Mouse (Mus musculus) neutrophil, adult 5-6 weeks (primary cell): Measurements from ENCODE around the gene Rhot1. TPM values are rescaled to one million over a fixed set of nuclear protein-coding genes. Genes with fewer than 3 reads are reported as not detected.

Experiments
- ATAC-seq: fragments of 151-379, 151-347 bp; 2 replicates; pipeline ENCODE4 v1.8.0; 2017; ENCODE audit warnings: mild to moderate bottlenecking, moderate TSS enrichment; ENCODE audit not compliant: insufficient number of reproducible peaks, poor library complexity, low FRiP score, severe bottlenecking; ENCODE audit errors: extremely low read depth
- total RNA-seq: library from RNA; stranded (forward); fragments of 200-1000 nt; gene quantifications from 2 replicates; pipeline ENCODE4 v1.2.3, GENCODE M21; 2017

Gene Rhot1
- total RNA-seq, 1 experiment from 2014 or later, result 56.6 TPM

DNA sequence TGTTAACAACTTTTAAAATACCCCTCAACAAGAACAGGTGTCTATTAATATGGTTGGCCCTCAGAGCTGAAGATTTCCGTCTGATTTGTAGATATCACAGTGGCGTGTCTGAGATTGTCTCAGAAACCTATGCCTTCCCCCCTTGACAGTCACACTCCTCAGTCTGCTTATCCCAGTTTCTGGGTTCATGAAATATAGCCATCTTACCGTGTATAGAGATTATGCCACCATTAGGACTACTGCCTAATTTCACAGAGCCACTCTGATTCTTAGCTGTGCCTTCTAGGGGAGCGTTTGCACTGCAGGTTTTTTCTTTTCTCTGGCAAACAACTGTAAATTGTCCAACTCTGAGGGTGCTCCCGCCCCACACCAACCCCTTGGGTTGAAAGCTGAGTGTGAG, 62.3 kb downstream of the Rhot1 start:
- no peak for ATAC-seq

DNA sequence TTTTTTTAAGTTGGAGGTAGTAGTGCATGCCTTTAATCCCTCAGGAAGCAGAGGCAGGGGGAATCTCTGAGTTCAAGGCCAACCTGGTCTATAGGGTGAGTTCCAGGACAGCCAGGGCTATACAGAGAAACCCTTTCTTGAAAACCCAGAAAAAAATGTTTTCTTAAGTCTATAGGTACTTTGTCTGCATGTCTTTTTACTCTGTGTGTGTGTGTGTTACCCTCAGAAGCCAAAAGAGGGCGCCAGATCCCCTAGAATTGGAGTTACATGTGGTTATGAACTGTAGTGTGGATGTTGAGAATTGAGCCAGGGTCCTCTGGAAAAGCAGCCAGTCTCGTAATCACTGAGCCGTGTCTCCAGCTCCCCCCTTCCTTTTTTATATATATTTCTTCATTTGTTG, 66.2 kb downstream of the Rhot1 start:
- ATAC-seq, result no peak

DNA sequence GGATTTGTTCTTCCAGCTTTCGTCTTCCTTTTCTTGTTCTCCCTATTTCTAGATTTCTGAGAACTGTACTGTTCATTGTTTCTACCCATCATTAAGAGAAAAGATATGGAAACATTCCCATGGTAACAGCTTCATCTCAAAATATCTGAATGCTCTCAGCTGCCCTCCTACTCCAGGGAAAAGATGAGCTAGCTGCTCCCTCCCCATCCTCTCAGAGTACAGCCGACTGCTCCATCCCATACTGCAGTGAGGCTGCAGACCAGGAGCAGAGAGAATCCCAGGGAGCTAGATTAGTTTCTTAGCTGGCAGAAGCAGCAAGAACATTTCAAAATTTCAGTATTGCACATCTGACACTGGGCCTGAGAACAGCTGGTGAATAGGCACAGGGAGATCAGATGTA, 69.2 kb downstream of the Rhot1 start:
- no peak for ATAC-seq

DNA sequence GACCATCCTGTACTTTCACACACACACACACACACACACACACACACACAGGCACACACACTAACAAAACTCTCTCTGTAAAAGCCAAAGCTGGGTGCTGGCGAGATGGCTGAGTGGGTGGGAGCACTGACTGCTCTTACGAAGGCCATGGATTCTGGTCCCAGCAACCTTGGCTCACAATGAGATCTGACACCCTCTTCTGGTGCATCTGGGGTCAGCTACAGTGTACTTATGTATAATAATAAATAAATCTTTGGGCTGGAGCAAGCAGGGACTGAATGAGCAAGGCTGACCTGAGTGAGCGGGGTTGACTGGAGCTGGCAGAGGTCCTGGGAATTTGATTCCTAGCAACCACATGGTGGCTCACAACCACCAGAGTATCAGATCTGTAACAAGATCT, 75.0 kb downstream of the Rhot1 start:
- no peak for ATAC-seq

DNA sequence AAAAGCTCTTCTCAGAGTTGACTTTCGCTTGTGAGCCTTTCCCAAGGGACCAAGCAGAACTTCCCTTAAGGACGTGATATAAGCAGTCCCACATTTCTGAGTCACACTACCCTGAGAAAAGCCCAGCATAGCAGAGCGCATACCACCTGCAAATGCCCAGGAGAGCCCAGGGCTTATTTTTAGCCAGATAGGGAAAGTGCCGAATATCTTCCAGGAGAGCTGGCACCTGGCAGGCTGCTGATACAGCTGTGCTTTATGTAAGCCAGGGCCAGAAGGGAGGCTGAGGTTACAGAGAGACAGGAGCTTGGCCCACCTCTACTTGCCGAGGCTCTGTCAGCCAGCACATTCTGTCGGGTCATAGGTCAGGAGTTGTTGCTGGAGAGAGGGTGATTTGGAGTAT, 75.8 kb downstream of the Rhot1 start:
- ATAC-seq, result no peak

DNA sequence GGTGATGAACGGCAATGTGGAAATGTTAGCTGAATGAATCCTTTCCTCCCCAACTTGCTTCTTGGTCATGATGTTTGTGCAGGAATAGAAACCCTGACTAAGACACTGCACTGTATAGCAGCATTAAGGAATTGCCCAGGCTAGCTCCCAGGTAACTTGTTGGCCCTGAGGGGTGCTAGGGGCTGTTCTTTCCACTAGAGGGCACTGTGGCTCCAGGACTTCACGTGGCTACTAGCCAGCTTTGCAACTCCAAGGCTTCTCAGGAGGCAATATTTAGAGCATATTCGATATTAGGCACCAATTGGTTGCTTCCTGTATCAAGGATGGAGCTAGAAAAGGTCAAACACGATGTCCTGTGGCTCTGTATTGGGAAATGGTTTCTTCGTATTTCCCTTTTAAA, 78.3 kb downstream of the Rhot1 start:
- peak; percentile 72 for ATAC-seq

DNA sequence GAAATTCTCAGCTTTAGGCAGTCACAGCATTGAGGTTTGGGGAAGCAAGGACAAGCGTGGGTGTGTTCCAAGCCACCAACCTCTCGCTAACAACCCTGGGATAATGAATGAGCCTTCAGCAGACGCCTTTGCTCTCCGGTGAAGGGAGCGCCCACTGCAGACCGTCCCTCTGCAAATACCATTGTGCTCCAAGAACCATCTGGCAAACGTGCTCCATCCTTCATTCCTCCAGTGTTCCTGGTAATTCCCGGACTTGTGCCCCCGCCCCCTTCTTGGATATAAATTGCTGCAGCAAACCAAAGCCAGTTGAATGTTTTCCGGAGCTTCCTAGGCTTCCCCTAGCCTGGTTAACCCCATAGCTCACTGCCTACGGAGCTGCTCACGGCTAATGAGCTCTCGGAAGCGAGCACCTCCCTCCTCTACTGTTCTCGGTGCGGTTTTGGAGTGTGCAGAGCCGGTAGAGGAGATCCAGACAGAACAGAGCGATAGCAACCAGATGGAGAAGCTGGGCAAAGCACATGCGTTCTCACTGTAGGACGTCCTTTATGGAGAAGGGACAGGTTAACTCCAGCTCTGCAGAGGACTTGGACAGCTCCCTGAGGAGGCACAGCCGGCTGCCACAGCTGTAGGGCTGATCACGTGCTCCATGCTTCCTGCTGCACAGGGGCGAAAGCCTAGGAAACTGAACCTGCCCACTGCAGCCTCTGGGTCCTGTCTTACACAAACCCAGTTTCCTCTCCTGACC, 81.1 kb downstream of the Rhot1 start:
- ATAC-seq, result no peak

DNA sequence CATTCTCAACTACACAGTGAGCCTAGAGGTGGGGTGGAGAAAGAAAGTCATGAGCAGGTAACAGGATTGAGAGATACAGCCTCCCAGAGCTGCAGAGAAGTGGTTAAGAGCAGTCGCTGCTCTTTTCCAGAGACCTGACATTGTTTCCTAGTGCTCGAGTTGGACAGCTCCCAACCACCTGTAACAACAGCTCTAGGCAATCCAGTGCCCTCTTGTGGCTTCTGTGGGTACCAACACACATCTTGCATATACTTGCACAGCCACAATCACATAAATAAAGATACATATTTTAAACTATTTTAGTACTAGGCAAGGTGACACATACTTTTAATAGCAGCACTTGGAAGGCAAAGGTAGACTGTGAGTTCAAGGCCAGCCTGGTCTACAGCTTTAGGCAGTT, 82.2 kb downstream of the Rhot1 start:
- ATAC-seq, result no peak

DNA sequence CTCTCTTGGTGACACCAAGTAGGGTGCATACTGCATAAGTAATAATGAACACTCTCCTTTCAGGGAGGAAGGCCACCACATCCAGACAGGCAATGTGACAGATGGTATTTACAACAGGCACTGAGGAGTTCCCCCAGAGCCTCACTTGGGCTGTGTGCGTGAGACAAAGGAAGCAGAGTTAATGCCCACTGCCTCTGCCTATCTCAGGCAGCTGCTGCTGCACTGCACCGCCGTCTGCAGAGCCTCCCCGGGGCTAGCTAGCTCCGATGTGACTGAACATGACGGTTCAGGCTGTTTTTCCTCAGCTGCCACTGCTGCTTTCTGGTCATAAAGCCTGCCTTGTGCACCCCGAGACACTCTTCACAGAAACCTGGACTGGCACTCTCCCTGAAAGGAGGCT, 83.6 kb downstream of the Rhot1 start:
- ATAC-seq, result no peak

DNA sequence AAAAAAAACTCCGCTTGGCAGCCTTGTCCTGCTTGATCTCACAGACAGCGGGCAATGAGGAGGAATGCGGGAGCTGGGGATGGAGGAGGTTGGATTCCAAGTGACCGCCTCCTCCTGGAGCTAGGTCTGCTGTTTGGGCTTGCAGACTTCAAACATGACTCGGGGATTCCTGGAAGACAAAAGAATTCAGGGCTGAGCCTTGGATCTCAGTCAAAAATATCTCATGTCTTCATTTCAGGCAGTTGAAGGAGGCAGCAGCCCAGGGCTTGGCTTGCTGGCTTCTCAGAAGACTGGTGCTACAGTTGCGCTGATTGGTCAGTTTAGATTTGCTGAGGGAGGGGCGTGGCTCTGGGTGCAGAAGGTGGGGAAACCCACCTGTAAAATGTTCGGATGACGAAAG, 86.2 kb downstream of the Rhot1 start:
- ATAC-seq, result no peak

DNA sequence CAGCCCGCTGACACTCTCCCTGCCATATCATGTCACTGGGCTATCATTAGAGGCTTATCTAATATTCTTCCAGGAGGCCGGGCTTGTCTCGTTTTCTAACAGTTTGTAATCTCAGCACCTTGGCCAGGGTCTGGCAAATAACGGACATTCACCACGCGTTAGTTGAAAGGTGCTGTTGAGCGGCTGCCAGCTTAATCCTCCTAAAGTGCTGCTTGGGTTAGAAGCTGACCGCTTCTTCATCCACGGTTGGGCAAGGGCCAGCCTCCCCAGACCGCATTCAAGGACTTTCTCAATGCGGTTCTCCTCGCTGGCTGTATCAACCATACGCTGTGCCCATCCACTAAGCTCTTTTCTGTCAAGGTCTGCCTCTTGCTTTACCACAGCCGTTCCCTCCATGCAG, 87.0 kb downstream of the Rhot1 start:
- ATAC-seq, result no peak

DNA sequence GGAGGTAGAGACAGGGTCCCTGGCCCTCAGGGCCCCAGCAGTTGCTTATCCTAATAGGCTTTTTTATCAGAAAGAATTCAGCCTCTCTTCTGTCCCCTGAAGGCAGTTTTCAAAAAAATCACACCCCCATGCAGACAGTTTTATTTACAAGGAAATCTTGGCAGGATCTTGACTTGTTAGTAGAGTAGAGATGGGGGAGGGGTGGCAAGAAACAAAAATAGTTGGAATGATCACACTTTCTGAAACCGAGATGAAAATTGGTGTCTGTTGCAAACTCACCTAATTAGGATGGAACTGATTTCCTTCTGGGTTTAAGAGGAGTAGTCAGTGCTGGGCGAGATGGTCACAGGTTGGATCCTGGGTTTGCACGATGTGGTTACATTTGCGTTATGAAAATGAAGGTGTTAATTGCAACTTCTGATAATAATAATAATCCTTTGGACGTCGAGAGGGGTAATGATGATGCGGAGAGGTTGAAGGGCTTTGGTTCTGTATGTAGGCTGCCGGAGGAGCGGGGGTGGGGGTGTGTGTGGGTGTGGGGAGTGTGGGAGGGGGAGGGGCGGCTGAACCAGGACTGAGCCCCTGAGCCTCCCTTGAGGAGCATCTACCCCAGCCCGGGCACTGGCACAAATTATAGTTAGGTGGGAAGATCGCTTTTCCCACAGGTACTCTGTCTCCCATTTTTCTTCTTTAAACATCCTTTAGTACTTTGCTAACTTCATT, 90.9 kb downstream of the Rhot1 start:
- no peak for ATAC-seq

DNA sequence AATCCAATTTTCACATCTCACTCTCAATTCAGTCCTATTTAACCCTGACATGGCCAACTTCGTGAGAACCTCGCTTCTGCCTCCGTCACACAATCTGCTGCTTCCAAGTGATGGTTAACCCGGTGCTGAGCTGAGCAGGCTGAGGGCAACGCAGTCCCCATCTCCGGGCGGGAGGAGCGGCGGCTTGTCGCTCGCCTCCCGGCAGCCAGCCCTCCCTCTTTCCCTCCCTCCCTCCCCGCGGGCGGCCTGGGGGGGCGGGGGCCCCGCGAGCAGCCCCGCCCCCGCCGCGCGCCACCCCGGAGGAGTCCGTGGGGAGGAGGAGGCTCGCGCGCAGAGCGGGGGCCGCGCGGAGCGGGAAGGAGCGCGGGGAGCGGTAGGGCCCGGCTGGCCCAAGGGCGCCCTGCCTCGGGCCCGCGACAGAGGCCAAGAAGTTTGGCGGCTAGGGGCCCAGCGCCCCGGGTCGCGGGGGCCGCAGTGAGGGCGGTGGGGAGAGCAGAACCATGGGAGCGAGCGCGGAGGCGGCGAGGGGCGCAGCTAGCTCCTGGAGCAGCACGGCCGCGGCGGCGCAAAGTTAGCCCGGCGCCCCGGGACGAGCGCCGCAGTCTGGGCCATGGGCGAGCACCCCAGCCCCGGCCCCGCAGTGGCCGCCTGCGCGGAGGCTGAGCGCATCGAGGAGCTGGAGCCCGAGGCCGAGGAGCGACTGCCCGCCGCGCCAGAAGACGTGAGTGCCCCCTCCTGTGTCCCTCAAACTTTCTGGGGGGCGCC, 91.9 kb downstream of the Rhot1 start, which contains the start of gene Rhbdl3:
Gene Rhbdl3, plus strand, starts transcription at position 362 of the 765 bp plus-strand sequence.
- no peak for ATAC-seq

DNA sequence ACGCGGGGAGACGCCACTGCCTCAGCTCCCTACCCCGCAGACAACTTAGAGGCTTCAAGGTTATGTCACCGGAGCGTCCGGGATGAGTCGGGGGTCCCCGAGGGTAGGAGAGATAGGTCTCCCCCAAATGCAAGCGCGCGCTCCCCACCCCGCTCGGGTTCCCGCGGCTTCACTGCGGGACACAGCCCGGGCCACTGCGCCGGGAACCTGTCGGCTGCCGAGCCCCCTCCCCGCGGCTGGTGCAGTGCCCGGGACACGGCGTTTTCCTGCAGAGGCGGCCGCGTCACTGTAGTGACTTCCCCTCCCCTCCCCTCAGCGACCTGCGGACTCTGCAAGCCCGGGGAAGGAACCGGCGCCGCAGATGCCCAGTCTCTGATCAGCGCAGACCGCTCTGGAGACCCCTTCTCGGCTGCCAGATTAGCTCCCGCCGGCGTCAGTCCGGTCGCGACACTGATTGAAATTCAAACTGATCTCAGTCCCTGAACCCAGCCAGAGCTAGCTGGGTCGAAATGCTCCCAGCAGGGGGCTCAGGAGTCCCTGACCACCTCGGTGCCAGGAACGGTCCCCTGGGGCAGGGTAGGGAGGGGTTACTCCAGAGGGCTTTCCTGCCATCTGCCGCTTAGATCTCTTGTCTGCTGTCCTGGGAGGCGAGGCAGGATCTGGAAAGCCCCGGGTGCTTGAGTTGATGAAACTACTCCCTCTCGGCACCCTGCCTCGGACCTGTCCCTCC, 92.7 kb downstream of the Rhot1 start:
- peak; percentile 20; the same call in 1 of the 2 replicates for ATAC-seq

DNA sequence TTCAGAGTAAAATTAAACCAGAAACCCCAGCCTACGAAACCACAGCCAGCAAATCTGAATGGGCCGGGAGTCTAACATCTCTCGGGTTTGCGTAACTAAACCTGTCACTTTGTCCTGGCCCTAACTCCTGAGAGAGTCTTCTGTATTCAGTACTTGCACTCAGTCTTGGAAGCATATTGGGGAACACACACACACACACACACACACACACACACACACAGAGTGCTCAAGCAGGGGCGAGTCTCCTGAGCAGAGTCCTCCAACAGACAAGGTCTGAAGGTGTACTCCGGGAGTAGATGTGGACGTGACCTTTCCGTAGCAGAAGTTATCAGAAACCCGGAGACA, 93.2 kb downstream of the Rhot1 start:
- ATAC-seq, result no peak

DNA sequence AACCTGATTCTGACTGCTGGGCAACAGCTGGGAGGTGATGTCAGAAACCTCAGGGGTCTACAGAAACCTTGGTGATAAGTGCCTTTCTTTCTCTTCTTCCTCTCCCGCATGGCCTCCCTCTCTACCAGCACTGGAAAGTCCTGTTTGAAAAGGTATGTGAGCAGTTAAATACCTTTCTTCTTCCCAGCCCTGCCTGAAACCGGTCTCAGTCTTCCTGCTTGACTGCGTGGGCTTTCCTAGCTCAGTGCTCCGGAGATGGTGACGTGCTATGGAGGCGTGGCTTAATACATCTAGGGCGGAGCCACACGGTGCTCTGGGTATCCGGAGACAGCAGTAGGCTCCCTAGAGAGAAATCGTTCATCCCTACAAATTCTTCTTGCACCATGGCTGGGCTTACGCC, 93.7 kb downstream of the Rhot1 start:
- ATAC-seq, result peak; percentile 60; the same call in 1 of the 2 replicates

DNA sequence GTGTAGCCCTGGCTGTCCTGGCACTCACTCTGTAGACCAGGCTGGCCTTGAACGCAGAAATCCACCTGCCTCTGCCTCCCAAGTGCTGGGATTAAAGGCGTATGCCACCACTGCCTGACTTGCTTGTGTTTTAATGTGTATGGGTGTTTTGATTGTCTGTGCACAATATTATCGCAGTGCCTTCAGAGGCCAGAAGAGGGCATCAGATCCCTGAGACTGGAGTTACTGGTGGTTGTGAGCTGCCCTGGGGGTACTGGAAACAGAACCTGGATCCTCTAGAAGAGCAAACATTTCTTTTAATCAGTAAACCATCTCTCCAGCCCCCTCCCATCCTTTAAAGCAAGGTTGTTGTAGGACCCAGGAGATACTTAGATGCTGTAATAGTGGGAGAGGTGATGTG, 94.9 kb downstream of the Rhot1 start:
- no peak for ATAC-seq

DNA sequence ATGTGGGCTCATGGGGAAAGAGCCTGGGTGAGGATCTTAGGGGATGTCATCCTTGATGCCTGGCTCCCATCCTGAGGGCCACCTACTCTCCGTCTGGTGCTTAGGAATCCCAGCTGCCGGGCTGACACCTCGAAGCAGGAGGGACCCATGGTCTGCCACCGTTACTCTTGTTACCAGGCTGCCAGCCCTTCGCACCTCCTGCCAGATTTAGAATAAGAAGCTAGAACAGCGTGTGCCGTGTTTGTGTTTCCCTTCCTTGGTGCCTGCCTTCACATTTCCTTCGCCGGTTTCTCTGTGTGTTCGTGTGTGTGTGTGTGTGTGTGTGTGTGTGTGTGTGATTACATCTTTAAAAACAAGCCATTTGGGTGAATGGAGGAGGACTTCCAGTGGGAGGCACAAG, 96.0 kb downstream of the Rhot1 start:
- ATAC-seq, result no peak

DNA sequence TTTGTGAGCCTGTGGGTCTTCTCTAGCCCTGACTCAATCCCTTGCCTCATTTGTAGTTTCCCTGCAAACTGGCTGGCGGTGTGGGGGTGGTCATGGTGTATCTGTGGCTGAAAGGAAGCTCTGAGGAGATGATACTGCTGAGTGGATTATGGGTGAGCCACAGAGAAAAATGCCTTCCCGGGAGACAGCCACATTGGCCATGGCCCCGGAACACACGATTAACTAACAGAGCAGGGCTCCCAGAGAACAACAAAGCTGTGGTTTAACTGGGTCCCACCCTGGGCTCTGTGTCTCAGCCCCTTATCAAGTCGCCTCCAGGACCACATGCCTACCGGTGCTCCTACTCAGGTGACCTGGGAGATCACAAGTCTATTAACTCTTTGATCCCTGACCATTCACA, 99.7 kb downstream of the Rhot1 start:
- no peak for ATAC-seq
